Mouse (Mus musculus) liver, embryonic 15.5 days (tissue): ENCODE measurements around the gene Cpne5. TPM values are rescaled to one million over a fixed set of nuclear protein-coding genes. Genes with fewer than 3 reads are reported as not detected.

ENCODE experiments used
- ATAC-seq: fragments of 200-750 bp; cut with Nextera tagmentation; 2 replicates; pipeline ENCODE4 v1.8.0; 2017; ENCODE audit warnings: moderate number of reproducible peaks, mild to moderate bottlenecking, moderate library complexity; ENCODE audit not compliant: insufficient read depth
- H3K27ac ChIP-seq: fragments of 300-500 bp; sonication (generic); replicated peaks from 2 replicates; pipeline ENCODE4 v1.5.1; 2015; ENCODE audit warnings: mild to moderate bottlenecking, inconsistent platforms
- H3K27me3 ChIP-seq: fragments of 300-500 bp; sonication (generic); 2 replicates; pipeline ENCODE4 v1.6.1; 2015; ENCODE audit warnings: mild to moderate bottlenecking, inconsistent platforms
- H3K36me3 ChIP-seq: fragments of 300-500 bp; sonication (generic); replicated peaks from 2 replicates; pipeline ENCODE4 v1.6.1; 2015; ENCODE audit warnings: moderate library complexity, mild to moderate bottlenecking, inconsistent platforms
- H3K4me1 ChIP-seq: fragments of 300-500 bp; sonication (generic); replicated peaks from 2 replicates; pipeline ENCODE4 v1.6.1; 2015; ENCODE audit warnings: inconsistent platforms
- H3K4me2 ChIP-seq: fragments of 300-500 bp; sonication (generic); 2 replicates; pipeline ENCODE4 v1.6.1; 2015; ENCODE audit warnings: moderate library complexity, mild to moderate bottlenecking, inconsistent platforms
- H3K4me3 ChIP-seq: fragments of 300-500 bp; sonication (generic); replicated peaks from 2 replicates; pipeline ENCODE4 v1.5.1; 2015; ENCODE audit warnings: mild to moderate bottlenecking, inconsistent platforms
- H3K9ac ChIP-seq: fragments of 300-500 bp; sonication (generic); 2 replicates; pipeline ENCODE4 v1.6.1; 2015; ENCODE audit warnings: moderate library complexity, mild to moderate bottlenecking, inconsistent platforms
- H3K9me3 ChIP-seq: fragments of 300-500 bp; sonication (generic); replicated peaks from 2 replicates; pipeline ENCODE4 v1.6.1; 2016; ENCODE audit warnings: inconsistent platforms
- WGBS: fragments of 180-500 bp; shearing (Covaris S2); methylation state at CpG from one replicate; pipeline ENCODE4 v1.1.7; 2015; ENCODE audit warnings: mixed read lengths; ENCODE audit not compliant: insufficient replicate concordance; 5-methylcytosine and 5-hydroxymethylcytosine counted together
- polyA plus RNA-seq: library from polyadenylated mRNA; unstranded; fragments of >200 nt; fragmentation: Nextera tagmentation; extraction: Ambion mirVana; gene quantifications from 2 replicates; pipeline ENCODE4 v1.2.1, GENCODE M21; 2015

Cpne5 gene
- polyA plus RNA-seq, 1 experiment from 2014 or later, result 0.12 TPM

DNA sequence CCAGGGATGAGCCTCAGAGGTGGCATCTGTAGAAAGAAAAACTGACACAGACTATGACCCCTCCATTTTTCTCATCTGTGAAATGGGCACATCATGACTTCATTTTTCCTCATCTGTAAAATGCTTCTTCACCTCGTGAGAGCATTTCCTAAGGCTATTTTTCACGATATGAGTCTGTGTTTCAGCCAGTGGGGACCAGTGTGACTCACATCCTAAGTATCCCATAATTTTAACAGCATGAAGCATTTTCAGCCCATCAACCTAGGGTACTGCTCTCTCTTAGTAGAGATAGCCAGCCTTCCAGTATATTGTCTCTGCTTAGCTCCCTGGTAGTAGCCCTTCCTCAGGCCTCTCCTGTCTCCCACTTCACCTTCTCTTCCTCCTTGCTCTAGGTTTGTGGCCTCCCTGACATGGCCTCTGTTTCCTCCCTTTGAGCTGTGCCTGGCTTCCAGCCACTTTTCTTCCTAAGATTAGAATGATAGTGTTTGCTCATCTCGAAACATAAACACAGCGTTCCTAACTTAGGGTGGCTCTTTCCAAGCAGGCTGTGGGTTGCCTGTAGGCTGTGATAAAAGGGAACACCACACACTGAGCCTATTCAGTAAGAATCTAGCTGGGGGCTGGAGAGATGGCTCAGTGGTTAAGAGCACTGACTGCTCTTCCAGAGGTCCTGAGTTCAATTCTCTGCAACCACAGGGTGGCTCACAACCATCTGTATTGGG is 57.4 kb downstream of the Cpne5 start:
- no peak overlapping the region for H3K9ac ChIP-seq
- no peaks in the 10 kb centered on the region for H3K9me3 ChIP-seq
- H3K4me1 ChIP-seq, result no peaks in the 10 kb centered on the region
- WGBS, result 43% methylated on average over 4 of the region's 4 CpGs
- H3K36me3 ChIP-seq, result no peaks in the 10 kb centered on the region
- H3K27ac ChIP-seq, result no peak overlapping the region
- no peak overlapping the region for H3K4me3 ChIP-seq
- H3K4me2 ChIP-seq, result no peak overlapping the region
- no peak for ATAC-seq
- H3K27me3 ChIP-seq, result no peaks in the 10 kb centered on the region

DNA sequence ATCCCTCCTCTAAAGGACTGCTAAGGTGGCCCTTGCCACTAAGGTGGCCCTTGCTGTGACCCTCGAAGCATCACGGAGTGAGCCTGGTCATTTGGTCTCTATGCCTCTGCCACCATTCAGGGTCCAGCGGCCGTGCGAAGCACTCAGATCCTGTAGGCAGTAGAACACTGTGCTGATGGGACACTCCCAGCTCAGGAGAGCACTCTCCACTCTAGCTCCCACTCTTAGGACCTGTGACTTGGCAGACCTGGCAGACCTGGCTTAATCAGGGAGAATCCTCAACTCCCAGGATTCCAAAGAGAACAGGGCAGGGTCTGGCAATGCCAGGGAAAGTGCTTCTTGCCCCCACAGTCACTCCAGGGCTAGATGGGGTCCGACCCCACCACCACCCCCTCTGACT is 58.0 kb downstream of the Cpne5 start:
- no peaks in the 10 kb centered on the region for H3K9me3 ChIP-seq
- no peak overlapping the region for H3K4me3 ChIP-seq
- WGBS, result 73% methylated on average over 6 of the region's 6 CpGs
- no peak overlapping the region for H3K27ac ChIP-seq
- H3K27me3 ChIP-seq, result no peaks in the 10 kb centered on the region
- no peak for ATAC-seq
- no peak overlapping the region for H3K9ac ChIP-seq
- H3K4me2 ChIP-seq, result no peak overlapping the region
- no peaks in the 10 kb centered on the region for H3K4me1 ChIP-seq
- H3K36me3 ChIP-seq, result no peaks in the 10 kb centered on the region

DNA sequence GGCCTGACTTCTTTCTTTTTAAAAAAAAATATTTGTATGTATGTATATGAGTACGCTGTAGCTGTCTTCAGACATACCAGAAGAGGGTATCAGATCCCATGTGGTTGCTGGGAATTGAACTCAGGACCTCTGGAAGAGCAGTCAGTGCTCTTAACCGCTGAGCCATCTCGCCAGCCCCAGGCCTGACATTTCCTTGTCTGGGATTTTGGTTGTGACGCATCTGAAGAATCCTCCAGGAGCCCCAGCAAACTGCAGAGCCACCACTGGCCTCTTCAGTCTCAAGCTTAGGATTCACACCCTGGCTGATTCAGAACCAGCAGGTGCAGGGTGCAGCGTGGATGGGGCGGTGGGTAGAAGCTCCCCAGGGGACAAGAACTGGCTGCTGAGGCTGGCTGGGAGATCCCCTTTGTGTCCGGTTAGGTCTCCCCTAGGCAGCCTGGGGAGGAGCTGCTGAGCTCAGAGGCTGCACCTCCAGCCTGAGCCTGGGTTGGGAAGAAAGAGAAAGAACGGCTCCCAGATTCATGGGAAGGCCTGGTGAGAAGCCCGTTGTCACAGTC is 59.4 kb downstream of the Cpne5 start:
- ATAC-seq, result no peak
- Histone ChIP-seq H3K36me3 (no peaks in the 10 kb centered on the region), H3K27ac (no peak overlapping the region), H3K4me3 (no peak overlapping the region), H3K9me3 (no peaks in the 10 kb centered on the region), H3K9ac (no peak overlapping the region), H3K4me1 (no peaks in the 10 kb centered on the region), H3K4me2 (no peak overlapping the region), H3K27me3 (no peaks in the 10 kb centered on the region)
- 59% methylated on average over 9 of the region's 9 CpGs for WGBS

DNA sequence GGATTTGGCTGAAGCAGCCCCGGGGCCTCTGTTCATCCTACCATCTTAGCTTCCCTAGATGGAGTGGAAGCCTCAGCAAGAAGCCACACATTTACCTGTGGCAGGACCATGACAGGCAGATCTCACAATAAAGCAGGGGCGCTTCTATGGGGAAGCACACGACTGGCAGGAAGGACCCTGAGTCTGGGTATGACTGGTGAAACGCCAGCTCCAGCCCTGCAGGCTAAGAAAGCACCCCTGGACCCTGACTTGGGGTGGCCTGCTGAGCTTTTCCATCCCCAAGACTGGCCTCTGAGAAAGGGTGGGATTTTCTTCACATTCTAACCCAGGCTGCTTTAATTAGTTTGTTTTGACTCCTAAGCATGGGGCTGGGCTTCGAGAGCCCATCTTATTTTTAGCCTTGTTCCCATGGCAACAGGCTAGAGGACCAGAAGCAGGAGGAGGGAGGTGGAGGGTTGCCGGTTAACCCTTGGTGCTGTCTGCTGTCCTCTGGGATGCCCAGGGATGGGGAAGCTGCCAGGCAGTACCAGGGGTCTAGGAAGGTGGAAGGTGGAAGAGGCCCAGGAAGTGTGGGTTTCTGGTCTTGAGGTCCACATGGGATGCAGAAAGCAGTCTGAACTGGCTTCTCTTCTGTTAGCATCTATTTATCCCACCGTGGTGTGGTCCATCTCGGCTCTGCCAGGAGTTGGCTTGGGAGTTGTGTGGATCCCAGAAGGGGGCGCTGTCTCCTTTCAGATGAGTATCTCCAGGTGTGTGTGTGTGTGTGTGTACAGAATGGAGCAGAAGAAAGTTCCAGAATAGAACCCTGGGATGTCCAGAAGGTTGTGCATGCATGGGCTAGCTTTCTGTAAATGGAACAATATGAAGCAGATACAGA is 61.3 kb downstream of the Cpne5 start:
- Histone ChIP-seq H3K9ac (no peak overlapping the region), H3K36me3 (no peaks in the 10 kb centered on the region), H3K27me3 (no peaks in the 10 kb centered on the region), H3K4me3 (no peak overlapping the region), H3K4me2 (no peak overlapping the region), H3K4me1 (peaks cover 6% of the 10 kb centered on the region), H3K9me3 (no peaks in the 10 kb centered on the region), H3K27ac (no peak overlapping the region)
- no peak for ATAC-seq
- 22% methylated on average over 9 of the region's 9 CpGs for WGBS

DNA sequence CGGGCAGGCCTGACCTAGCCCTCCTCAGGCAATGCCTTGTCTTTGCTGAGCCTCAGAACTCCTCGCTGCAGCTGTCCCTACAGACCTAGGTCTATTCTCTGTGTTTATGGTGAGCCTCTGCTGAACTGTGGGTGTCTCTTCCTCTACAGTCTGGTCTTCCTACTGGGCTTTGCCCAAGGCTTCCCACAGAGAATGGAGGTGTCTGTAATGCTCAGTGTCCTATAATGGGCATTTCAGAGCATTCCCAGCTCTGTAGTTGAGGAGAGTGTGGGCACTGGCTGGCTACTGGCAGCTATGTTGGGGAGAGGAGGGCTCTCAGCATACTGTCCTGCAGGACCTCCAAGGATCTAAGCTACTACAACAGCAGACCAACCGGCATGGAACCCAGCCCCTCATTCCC is 62.3 kb downstream of the Cpne5 start:
- Histone ChIP-seq H3K4me1 (peaks cover 11% of the 10 kb centered on the region), H3K9ac (no peak overlapping the region), H3K27me3 (no peaks in the 10 kb centered on the region), H3K36me3 (no peaks in the 10 kb centered on the region), H3K27ac (no peak overlapping the region), H3K9me3 (no peaks in the 10 kb centered on the region), H3K4me3 (no peak overlapping the region), H3K4me2 (no peak overlapping the region)
- WGBS, result 38% methylated on average over 3 of the region's 3 CpGs
- no peak for ATAC-seq

DNA sequence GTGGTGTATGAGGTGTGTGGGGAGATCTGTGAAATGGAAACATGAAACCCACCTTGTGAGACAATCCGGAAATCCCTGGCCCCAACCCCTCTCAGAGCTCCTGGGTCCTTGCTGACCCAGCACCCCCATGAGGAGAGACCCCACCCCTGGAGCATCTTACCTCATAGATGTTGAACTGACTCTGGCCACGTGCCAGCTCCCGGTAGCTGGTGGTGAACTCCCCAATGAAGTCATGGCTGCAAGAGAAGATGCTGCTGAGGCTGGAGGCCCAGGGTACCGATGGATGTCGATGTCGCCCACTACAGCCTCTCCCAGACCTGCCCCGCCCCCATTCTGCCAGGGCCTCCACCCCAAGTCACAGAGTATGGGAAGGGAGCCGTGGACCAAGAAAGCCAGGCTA is 64.8 kb downstream of the Cpne5 start:
- Histone ChIP-seq H3K9ac (no peak overlapping the region), H3K4me1 (peaks cover 11% of the 10 kb centered on the region), H3K4me2 (no peak overlapping the region), H3K9me3 (no peaks in the 10 kb centered on the region), H3K4me3 (no peak overlapping the region), H3K36me3 (no peaks in the 10 kb centered on the region), H3K27ac (no peak overlapping the region), H3K27me3 (0 out of 2 replicates have a peak, but pooled peaks cover 4% of the 10 kb centered on the region)
- ATAC-seq, result no peak
- 67% methylated on average over 8 of the region's 8 CpGs for WGBS

DNA sequence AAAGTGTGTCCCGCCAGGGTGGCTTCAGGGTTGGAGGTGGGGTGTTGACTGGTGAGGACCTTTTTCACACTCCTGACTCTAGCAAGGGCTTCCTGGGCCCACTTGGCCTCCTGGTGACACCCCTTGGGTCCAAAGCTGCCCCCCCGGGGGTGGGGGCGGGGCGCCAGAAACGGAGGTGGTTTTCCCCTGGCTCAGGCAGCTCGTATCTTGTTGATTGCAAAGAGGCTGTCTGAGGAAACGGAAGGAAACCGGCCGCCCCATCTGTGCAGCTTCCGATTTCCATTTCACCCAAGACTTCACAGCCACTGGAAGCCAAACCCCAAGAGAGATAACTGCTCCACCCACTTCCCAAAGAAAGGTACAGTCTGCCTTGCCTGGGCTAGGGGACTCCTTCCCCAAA is 65.9 kb downstream of the Cpne5 start:
- Histone ChIP-seq H3K4me2 (no peak overlapping the region), H3K4me1 (peaks cover 11% of the 10 kb centered on the region), H3K36me3 (no peaks in the 10 kb centered on the region), H3K4me3 (no peak overlapping the region), H3K9me3 (no peaks in the 10 kb centered on the region), H3K9ac (no peak overlapping the region), H3K27ac (no peak overlapping the region), H3K27me3 (0 out of 2 replicates have a peak, but pooled peaks cover 4% of the 10 kb centered on the region)
- no peak for ATAC-seq
- WGBS, result 12% methylated on average over 10 of the region's 10 CpGs

DNA sequence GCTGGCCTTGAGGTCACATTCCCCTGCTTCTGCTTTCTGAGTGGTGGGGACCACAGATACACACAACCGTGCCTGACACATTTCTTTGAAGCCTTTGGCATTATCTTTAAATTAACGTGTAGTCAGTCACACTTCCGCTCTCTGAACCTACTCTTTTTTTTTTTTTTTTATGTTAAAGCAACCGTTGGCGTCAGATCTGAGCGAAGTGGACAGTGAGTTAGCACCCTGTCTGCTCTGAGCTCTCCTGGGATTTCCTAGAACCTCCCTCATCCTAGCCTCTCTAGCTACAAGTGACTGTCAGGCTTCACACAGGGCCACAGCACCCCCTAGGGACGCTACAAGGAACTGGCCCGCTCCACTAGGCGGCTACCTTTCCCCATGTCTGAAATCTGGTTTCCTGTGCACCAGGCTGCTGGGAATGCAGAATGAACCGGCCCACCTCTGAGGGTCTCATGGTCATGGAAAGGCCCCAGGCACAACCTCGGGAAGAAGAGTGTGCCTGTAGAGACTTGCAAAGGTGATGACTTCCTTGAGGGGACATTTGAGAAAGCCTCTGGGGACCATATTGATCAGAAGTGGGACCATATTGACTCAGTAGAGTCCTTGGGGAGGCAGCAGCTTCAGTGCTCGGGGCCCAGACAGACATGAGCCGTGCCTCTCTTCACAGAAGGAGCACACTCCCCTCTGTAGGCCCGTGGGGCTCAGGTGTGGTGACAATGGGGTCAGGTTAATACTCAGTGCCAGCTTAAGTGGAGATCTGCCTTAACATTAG is 66.8 kb downstream of the Cpne5 start:
- peaks cover 13% of the 10 kb centered on the region for H3K4me1 ChIP-seq
- no peak overlapping the region for H3K4me2 ChIP-seq
- H3K9me3 ChIP-seq, result no peaks in the 10 kb centered on the region
- 0 out of 2 replicates have a peak, but pooled peaks cover 4% of the 10 kb centered on the region for H3K27me3 ChIP-seq
- WGBS, result 2% methylated on average over 14 of the region's 14 CpGs
- ATAC-seq, result no peak
- H3K27ac ChIP-seq, result no peak overlapping the region
- no peaks in the 10 kb centered on the region for H3K36me3 ChIP-seq
- no peak overlapping the region for H3K9ac ChIP-seq
- no peak overlapping the region for H3K4me3 ChIP-seq

DNA sequence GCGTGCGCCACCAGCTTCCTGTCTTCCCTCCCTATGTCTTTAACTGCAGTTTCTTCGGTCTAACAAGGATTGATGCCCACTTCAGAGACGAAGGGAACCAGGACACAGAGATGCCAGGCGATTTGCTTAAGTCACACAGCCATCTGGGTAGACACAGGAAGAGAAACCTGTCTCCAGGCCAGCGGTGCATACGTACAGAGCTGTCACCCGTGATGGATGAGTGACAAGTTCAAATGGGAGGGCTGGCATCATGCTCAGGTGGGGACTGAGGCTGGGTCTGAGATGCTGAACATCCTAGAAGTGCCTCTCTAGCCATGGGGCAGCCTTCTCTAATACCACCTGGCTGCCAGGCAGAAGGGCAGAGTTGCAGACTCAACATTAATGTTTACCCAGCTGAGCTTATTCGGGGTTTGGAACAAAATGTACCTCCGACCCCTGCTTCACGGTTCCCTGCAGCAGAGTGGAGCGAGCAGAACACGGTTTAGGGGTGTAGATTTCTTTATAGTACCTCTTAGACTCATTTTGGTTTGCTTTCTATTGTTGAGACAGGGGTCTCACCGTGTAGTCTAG is 67.5 kb downstream of the Cpne5 start:
- H3K4me3 ChIP-seq, result no peak overlapping the region
- ATAC-seq, result no peak
- no peak overlapping the region for H3K4me2 ChIP-seq
- WGBS, result 44% methylated on average over 14 of the region's 14 CpGs
- no peak overlapping the region for H3K9ac ChIP-seq
- H3K27ac ChIP-seq, result no peak overlapping the region
- H3K27me3 ChIP-seq, result 0 out of 2 replicates have a peak, but pooled peaks cover 8% of the 10 kb centered on the region
- no peaks in the 10 kb centered on the region for H3K9me3 ChIP-seq
- peaks cover 19% of the 10 kb centered on the region for H3K4me1 ChIP-seq
- H3K36me3 ChIP-seq, result no peaks in the 10 kb centered on the region

DNA sequence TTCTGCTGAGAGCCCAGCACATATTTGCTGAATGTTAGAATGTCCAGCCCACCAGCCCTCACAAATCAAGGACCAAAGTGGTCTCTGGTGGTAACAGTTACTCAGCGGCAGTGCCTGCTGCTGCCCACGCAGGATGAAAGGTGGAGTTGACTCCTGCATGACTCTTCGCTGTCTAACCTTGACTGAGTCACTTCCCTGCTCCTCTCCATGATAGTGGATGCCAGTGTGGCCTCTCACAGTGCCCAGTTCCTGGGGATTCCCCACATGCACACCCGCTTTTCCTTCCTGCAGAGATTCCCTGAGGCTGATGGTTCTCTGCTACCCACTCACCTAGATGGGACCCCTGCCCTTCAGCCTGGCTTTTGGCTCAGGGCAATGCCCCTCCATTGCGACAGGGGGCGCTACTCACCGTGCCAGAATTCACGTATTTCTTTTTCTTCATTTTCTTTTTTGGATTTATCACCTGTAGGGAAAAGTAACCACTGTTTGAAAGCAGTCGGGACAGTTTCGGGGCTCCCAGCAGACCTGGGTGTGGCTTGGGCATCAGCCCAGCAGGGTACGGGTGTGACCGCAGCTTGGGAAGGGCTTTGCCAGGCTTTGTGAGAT is 68.9 kb downstream of the Cpne5 start:
- H3K9me3 ChIP-seq, result no peaks in the 10 kb centered on the region
- no peak overlapping the region for H3K4me2 ChIP-seq
- no peak overlapping the region for H3K27ac ChIP-seq
- H3K27me3 ChIP-seq, result 0 out of 2 replicates have a peak, but pooled peaks cover 8% of the 10 kb centered on the region
- WGBS, result 61% methylated on average over 12 of the region's 12 CpGs
- no peak overlapping the region for H3K4me3 ChIP-seq
- H3K9ac ChIP-seq, result no peak overlapping the region
- H3K36me3 ChIP-seq, result no peaks in the 10 kb centered on the region
- peaks cover 33% of the 10 kb centered on the region for H3K4me1 ChIP-seq
- ATAC-seq, result no peak
